Mouse (Mus musculus) ZHBTc4 (cell line): ENCODE results near the gene Ddias.
"Not testable (repeated sequence)": the region's sequence is repeated elsewhere in the genome, so short reads cannot be mapped to it uniquely, and the experiment has no call there.

Experiments
- DNase-seq: peaks from one replicate; pipeline ENCODE4 v3.0.0-alpha.2; 2011; ENCODE audit warnings: low read depth, low spot score

Gene Ddias

GRCm38 (mm10) chr7:92874116-92874675 is at the start of gene Ddias, which contains the start of gene Prcp:
Gene Ddias (minus strand): TSS chr7:92874247.
Gene Prcp (plus strand): TSS chr7:92874470.
- peak; percentile 96 for DNase-seq

GRCm38 (mm10) chr7:92920857-92921172 is 46.8 kb upstream of the Ddias start:
- no peak for DNase-seq

- DNase-seq: no peak
Measured at GRCm38 (mm10) chr7:92920172-92920856, 46.3 kb upstream of the Ddias start.

- not testable (repeated sequence) for DNase-seq
Measured at GRCm38 (mm10) chr7:92904285-92904684, 30.2 kb upstream of the Ddias start.

GRCm38 (mm10) chr7:92903360-92904038 is 29.5 kb upstream of the Ddias start:
- peak; percentile 81 for DNase-seq

GRCm38 (mm10) chr7:92897021-92897420 is 23.0 kb upstream of the Ddias start:
- peak; percentile 56 for DNase-seq

GRCm38 (mm10) chr7:92896036-92896435 is 22.0 kb upstream of the Ddias start:
- DNase-seq: no peak

- peak; percentile 43 for DNase-seq
Measured at GRCm38 (mm10) chr7:92893478-92893877, 19.4 kb upstream of the Ddias start.

- no peak for DNase-seq
Measured at GRCm38 (mm10) chr7:92890618-92891230, 16.7 kb upstream of the Ddias start.

- no peak for DNase-seq
Measured at GRCm38 (mm10) chr7:92890211-92890610, 16.2 kb upstream of the Ddias start.

GRCm38 (mm10) chr7:92887230-92887629 is 13.2 kb upstream of the Ddias start:
- DNase-seq: no peak

- no peak for DNase-seq
Measured at GRCm38 (mm10) chr7:92886801-92887200, 12.8 kb upstream of the Ddias start.

- DNase-seq: no peak
Measured at GRCm38 (mm10) chr7:92884998-92885660, 11.1 kb upstream of the Ddias start.

GRCm38 (mm10) chr7:92883850-92884716 is 10.0 kb upstream of the Ddias start:
- DNase-seq: no peak

GRCm38 (mm10) chr7:92878575-92879285 is 4.7 kb upstream of the Ddias start:
- no peak for DNase-seq

GRCm38 (mm10) chr7:92876538-92876937 is 2.5 kb upstream of the Ddias start:
- no peak for DNase-seq

- DNase-seq: no peak
Measured at GRCm38 (mm10) chr7:92876066-92876465, 2.0 kb upstream of the Ddias start.

- peak; percentile 97 for DNase-seq
Measured at GRCm38 (mm10) chr7:92874761-92875408, 838 bp upstream of the Ddias start.

GRCm38 (mm10) chr7:92871596-92871995 is 2.5 kb downstream of the Ddias start:
- no peak for DNase-seq

GRCm38 (mm10) chr7:92870161-92870560 is 3.9 kb downstream of the Ddias start:
- DNase-seq: peak; percentile 30
